Mouse (Mus musculus) C2C12 (cell line): Measurements from ENCODE around the gene Myom1.

Source experiments
- CEBPB ChIP-seq: IDR thresholded peaks from one replicate; pipeline ENCODE4 v1.6.1; 2011; ENCODE audit warnings: low read depth, mild to moderate bottlenecking, control low read depth, moderate library complexity
- CTCF ChIP-seq: IDR thresholded peaks from one replicate; pipeline ENCODE4 v1.5.1; 2011; ENCODE audit not compliant: control insufficient read depth, insufficient read depth, insufficient read length
- MAX ChIP-seq: IDR thresholded peaks from one replicate; pipeline ENCODE4 v1.6.1; 2011; ENCODE audit warnings: mild to moderate bottlenecking, control low read depth
- MYOG ChIP-seq: IDR thresholded peaks from one replicate; pipeline ENCODE4 v1.6.1; 2011; ENCODE audit not compliant: control insufficient read depth, insufficient read length; ENCODE audit errors: extremely low read depth
- USF1 ChIP-seq: IDR thresholded peaks from one replicate; pipeline ENCODE4 v1.6.1; 2011; ENCODE audit warnings: low read depth, mild to moderate bottlenecking, control low read depth, moderate library complexity

DNA sequence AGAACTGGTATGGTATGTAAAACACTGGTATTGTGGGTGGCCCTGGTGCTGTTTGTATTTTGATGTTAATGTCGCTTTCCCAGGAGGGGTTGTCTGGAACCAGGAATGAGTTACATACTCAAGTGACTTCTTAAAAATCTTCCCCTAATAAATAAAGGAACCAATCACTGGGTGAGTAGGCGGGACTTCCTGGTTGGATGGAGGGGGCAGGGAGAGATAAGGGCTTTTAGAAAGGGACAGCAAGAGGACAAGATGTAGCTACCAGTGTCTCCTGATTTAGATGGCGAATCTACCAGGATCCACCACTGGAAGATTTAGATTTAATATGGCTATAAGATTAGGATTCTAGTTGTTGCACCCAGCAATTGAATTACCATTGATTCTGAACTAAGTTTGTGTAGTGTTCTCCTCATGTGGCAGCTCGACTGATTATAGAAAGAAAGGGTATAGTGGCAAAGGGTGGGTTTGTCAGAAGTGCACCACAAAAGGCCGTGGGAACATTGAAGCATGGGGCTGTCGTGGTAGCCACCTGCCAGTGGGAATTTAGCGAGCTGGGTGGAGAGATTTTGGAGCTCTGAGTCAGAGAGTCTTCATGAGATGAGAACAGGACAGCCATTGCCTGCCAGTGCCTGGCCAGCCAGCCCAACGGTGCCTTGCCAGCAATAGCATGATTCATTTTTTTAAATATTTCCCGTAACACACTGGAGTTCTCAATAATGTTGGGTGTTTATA lies 9.7 kb downstream of the Myom1 start:
- TF ChIP-seq MAX (no peak), CTCF (no peak), USF1 (no peak), CEBPB (no peak), MYOG (no peak)
